In genomic region chr2:35593889-35594288, GRCm38 (mm10) we compare ENCODE assay signal across 25 mouse cellular contexts.
"Had no signal": no experiment of that assay in that cellular context is flagged by ENCODE, and none has a peak within 500 bp of the region (broad histone marks: within the 10 kb centered on the region; RNA-seq: fewer than 3 reads in every experiment).

No protein-coding gene starts in this region.

- H3K27me3 ChIP-seq: kidney, embryonic 15.5 days; limb, embryonic 15.5 days; midbrain, embryonic 15.5 days; neural tube, embryonic 12.5 days; neural tube, embryonic 15.5 days had no signal

- H3K4me2 ChIP-seq: kidney, embryonic 15.5 days; limb, embryonic 12.5 days; limb, embryonic 15.5 days; liver, embryonic 11.5 days; lung, embryonic 14.5 days; midbrain, embryonic 12.5 days; midbrain, embryonic 15.5 days; neural tube, embryonic 12.5 days; neural tube, embryonic 15.5 days had no signal

- ATAC-seq: liver, postnatal 0 days; lung, postnatal 0 days; midbrain, embryonic 15.5 days had no signal

- H3K27ac ChIP-seq: kidney, embryonic 15.5 days; left cerebral cortex, adult 2 months; limb, embryonic 12.5 days; limb, embryonic 15.5 days; liver, embryonic 14.5 days; macrophage; midbrain, embryonic 12.5 days; midbrain, embryonic 15.5 days; neural tube, embryonic 12.5 days; neural tube, embryonic 15.5 days; stomach, postnatal 0 days had no signal

- H3K9ac ChIP-seq: kidney, embryonic 15.5 days; limb, embryonic 12.5 days; limb, embryonic 15.5 days; liver, embryonic 14.5 days; liver, postnatal 0 days; lung, embryonic 14.5 days; midbrain, embryonic 12.5 days; midbrain, embryonic 15.5 days; neural tube, embryonic 12.5 days; neural tube, embryonic 15.5 days had no signal

- H3K9me3 ChIP-seq: kidney, embryonic 15.5 days; limb, embryonic 12.5 days; limb, embryonic 15.5 days; midbrain, embryonic 12.5 days; midbrain, embryonic 15.5 days; neural tube, embryonic 12.5 days; neural tube, embryonic 15.5 days had no signal

- H3K4me3 ChIP-seq: kidney, embryonic 15.5 days; left cerebral cortex, adult 2 months; limb, embryonic 12.5 days; limb, embryonic 15.5 days; midbrain, embryonic 12.5 days; midbrain, embryonic 15.5 days; neural tube, embryonic 12.5 days; neural tube, embryonic 15.5 days had no signal

- H3K36me3 ChIP-seq: kidney, embryonic 15.5 days; limb, embryonic 12.5 days; limb, embryonic 15.5 days; midbrain, embryonic 12.5 days; midbrain, embryonic 15.5 days; neural tube, embryonic 12.5 days; neural tube, embryonic 15.5 days had no signal

- DNase-seq: kidney, postnatal 10 days; kidney, postnatal 36 days; layer of hippocampus, postnatal 36 days; left cerebral cortex, postnatal 4 days; liver, postnatal 0 days; lung, embryonic 14.5 days; right cerebral cortex, adult 18-20 months; right cerebral cortex, postnatal 14 days; right cerebral cortex, postnatal 4 days; thymus, adult 2 months; thymus, postnatal 14 days; thymus, postnatal 4 days had no signal
